Mouse (Mus musculus) gastrocnemius, postnatal 10 days (tissue): ENCODE data around the gene Lman2. TPM values are rescaled to one million over a fixed set of nuclear protein-coding genes. Genes with fewer than 3 reads are reported as not detected.

ENCODE experiments used
- DNase-seq: peaks from one replicate; pipeline ENCODE4 v3.0.0; 2021; ENCODE audit warnings: mixed read lengths
- total RNA-seq, 2 experiments: library from RNA; stranded (reverse); gene quantifications; 2 replicates each; pipeline ENCODE4 v1.2.3; 2021

Gene Lman2
- total RNA-seq, 2 experiments from 2014 or later, result 37.0 to 45.1 TPM

DNA sequence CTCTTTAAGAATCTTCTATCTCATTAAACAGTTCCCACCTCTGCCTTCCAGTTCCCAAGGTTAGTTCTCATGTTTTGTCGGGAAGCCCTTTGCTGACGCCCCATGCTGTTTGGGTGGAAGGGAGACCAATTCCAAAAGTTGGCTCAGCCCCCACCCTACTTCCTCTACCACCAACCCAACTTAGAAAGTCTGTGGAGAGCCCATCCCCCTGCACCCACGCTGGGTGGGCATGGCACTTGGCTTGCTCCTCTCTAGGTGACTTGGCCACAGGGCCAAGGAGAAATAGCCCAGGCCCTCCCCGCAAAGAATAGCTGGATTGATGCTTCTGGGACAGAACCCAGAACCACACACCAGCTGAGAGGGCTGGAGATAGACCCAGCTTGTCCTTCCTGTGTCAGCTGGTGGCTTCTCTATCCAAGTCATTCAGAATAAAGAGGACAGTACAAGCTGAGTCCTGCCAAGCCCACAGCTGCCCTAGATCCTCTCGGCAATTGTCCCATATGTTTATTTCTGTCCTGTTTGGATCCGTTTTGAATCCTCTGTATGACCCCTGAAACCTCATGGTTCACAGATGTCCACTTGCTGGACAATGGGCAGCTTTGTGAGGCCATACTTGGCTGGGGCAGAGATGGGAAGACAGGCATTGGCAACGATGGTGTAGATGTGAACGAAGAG, 8.6 kb upstream of the Lman2 start:
- DNase-seq, result no peak

DNA sequence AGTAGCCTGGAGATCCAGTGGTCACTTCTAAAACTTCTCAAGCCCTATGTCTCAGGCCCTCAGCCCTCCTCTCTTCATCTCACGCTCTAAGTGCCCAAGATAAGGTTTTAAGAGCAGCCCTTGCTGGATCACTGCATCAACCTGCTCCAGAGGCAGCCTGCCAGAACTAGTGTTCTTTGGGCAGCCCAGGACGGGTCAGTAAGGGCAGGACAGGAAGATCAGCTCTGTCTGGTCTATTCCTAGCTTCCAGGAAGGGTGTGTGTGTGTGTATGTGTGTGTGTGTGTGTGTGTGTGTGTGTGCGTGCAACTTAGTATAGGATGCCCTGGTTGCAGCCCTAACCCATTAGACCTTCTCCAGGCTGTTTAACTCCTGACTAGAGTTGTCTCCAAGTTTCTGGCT, 7.7 kb upstream of the Lman2 start:
- no peak for DNase-seq

DNA sequence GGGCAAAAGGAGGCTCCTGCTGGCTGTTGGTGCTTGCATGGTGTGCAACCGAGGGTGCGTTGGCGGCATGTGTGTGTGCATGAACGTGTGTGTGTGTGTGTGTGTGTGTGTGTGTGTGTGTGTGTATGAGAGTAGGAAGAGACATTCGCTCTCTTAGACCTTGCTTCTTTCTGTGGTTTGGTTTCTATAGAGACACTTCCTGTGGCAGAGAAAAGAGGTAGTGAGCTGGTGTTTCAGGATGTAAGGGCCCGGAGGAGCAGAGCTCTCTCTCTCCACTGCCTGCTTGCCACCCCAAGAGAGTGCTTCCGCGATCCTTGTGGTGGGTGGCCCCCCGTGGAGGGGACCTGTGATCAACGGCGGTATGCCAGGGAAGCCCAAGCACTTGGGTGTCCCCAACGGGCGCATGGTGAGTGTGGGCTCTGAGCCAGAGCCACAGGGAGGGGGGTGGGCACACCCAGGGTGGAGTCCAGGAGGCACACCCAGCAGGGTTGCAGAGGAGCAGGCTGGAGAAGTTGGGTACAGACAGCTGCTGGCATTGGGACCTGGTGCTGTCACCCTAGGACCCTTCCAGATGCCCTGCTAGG, 7.0 kb upstream of the Lman2 start, which contains the start of gene Rgs14:
Gene Rgs14 (plus strand): TSS at position 202 of the 584 bp plus-strand sequence.
- DNase-seq, result no peak

DNA sequence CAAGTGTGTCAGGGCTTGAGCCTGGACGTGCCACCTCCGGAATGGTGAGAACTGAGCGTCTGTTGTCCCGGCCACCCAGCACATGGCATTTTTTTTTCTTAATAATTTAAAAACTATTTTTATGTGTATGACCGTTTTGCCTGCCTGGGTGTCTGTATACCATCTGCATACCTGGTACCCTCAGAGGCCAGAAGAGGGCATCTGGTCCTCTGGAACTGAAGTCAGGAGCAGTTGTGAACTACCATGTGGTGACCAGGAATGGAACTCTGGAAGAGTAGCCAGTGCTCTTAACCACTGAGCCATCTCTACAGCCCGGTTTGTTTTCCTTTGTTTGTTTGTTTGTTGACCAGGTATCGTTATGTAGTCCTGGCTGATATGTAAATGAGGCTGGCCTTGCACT, 5.8 kb upstream of the Lman2 start:
- no peak for DNase-seq

GRCm38 (mm10) chr13:55361974-55362452, 570 bp downstream of the Lman2 start:
- no peak for DNase-seq

- no peak for DNase-seq
These were observed 1.4 kb downstream of the Lman2 start for GRCm38 (mm10) chr13:55361145-55361544.

DNA sequence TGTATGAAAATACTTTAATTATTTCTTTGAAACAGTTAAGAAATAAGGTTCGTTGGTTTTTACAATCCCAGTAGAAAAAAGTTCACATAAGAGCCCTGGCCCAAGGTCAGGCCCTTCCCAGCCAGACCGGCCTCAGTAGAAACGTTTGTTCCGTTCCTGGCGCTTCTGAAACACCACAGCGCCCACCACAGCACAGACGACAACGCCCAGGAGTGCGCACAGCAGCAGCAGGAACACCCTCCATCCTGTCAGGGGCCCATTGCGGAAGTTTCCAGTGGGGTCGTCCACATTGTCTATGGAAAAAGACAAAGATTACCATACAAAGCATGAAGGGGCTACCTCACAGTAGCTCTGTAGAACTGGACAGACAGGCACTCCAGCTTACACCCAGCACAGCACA, 15.8 kb downstream of the Lman2 start:
- no peak for DNase-seq

- no peak for DNase-seq
These were observed 18.3 kb downstream of the Lman2 start for GRCm38 (mm10) chr13:55344286-55344685.

GRCm38 (mm10) chr13:55342469-55342868, 20.1 kb downstream of the Lman2 start:
- DNase-seq, result no peak

DNA sequence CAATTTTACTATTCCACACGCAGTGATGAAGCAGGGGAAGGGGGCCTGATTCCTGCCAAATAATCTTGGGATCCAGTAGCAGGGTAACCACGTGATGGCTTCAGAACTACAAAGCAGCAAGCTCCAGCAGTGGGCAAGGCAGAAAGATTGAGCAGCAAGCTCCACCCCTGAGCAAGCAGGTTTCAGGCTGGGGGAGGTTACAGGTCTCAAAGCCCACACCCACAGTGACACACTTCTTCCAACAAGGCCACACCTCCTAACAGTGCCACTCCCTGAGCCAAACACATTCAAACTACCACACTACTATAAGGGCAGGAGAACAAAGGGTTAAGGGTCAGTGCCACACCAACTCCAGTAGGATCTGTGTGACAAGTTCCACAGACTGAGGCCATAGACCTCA, 23.3 kb downstream of the Lman2 start:
- no peak for DNase-seq

- no peak for DNase-seq
These were observed 24.2 kb downstream of the Lman2 start for GRCm38 (mm10) chr13:55338131-55339054.

GRCm38 (mm10) chr13:55337341-55337975, 25.1 kb downstream of the Lman2 start:
- no peak for DNase-seq

DNA sequence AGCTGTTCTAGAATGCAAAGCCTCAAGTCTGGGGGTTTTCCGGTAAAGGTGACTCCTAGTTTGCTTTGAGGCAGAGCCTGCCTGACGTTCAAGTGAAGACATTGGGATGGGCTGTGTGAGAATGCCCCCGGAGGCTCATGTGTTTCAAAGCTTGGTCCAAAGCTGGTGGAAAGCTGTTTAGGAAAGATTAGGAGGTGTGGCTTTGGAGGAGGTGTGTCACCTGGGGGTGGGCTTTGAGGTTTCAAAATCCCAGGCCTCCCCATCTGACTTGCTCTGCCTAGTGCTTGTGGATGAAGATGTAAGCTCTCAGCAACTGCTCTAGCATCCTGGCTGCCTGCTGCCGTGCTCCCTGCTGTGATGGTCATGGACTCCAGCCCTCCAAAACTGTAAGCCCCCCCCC, 26.9 kb downstream of the Lman2 start:
- no peak for DNase-seq

- DNase-seq, result no peak
These were observed 30.3 kb downstream of the Lman2 start for GRCm38 (mm10) chr13:55332331-55332730.

GRCm38 (mm10) chr13:55330567-55331400, 31.8 kb downstream of the Lman2 start:
- no peak for DNase-seq

DNA sequence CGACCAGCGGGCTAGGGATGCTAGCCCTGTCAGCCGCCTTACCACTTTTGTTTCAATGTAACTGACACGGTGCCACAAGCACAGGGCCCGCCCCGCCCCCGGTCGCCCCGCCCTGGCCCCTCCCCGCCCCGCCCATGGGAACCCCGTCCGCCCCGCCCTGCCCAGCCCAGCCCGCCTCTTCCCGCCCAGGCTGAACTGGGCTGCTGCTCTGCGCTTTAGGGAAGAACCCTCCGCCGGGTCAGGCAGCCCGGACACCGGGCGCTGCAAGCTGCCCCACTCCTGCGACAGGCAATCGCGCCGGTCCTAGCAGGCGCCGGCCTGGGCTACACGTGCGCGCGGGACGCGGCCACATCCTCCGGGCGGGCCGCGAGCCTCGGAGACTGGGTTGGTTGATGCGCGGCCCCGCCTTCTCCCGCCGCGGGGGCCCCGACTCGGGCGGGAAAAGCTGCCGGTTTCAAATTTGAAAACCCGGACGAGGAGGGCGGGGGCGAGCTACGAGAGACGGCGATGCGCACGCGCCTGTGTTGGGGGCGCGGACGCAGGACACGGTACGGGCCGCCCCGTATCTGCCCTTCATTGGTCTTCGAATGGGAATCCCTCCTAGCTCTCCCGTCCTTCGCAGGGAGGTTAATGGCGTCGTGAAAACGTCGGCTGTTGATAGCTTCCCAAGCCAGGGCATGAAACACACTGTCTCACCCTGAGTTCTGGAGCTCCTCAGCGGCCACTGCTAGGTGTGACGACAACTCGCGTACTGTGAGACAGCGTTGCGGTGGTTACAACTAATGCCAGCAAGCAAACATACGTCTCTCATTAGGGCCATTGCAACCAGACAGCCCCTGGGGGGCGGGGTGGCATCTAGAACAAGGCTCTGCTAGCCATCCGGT, 32.7 kb downstream of the Lman2 start, which contains the start of gene Mxd3:
Gene Mxd3 (minus strand): TSS at position 141 of the 884 bp plus-strand sequence.
- peak; percentile 79 for DNase-seq

- DNase-seq, result peak; percentile 55
These were observed 33.4 kb downstream of the Lman2 start for GRCm38 (mm10) chr13:55329109-55329682.

GRCm38 (mm10) chr13:55328641-55329040, 33.9 kb downstream of the Lman2 start:
- DNase-seq, result no peak

GRCm38 (mm10) chr13:55328171-55328570, 34.4 kb downstream of the Lman2 start:
- DNase-seq, result no peak

- peak; percentile 78 for DNase-seq
These were observed 35.0 kb downstream of the Lman2 start for GRCm38 (mm10) chr13:55327633-55328032.
